Mouse (Mus musculus) spleen, postnatal 36 days (tissue): ENCODE data around the gene Nktr.

ENCODE experiments used
- DNase-seq, 2 experiments: peaks; one replicate each; pipeline ENCODE4 v3.0.0; 2022; ENCODE audit warnings: low spot score in 2 of 2, mixed read lengths in 1 of 2

Gene Nktr

GRCm38 (mm10) chr9:121707801-121708200 lies 11.2 kb upstream of the Nktr start:
- DNase-seq: no peak

GRCm38 (mm10) chr9:121708506-121709486 lies 10.2 kb upstream of the Nktr start:
- DNase-seq: no peak

GRCm38 (mm10) chr9:121709898-121710583 lies 8.9 kb upstream of the Nktr start, which contains the start of gene Ss18l2:
TSS of gene Ss18l2 (plus strand) at chr9:121710329.
- DNase-seq: peak; percentile 96 to 98

- DNase-seq: peak; percentile 20 to 45
These were observed 8.4 kb upstream of the Nktr start for GRCm38 (mm10) chr9:121710584-121710975.

- no peak for DNase-seq
These were observed 1.9 kb upstream of the Nktr start for GRCm38 (mm10) chr9:121717048-121717447.

GRCm38 (mm10) chr9:121718070-121718705 lies 781 bp upstream of the Nktr start:
- no peak for DNase-seq

- peak in 1 of 2 experiments; percentile 6 for DNase-seq
These were observed 670 bp downstream of the Nktr start for GRCm38 (mm10) chr9:121719347-121720331.

GRCm38 (mm10) chr9:121740490-121740889 lies 21.5 kb downstream of the Nktr start:
- no peak for DNase-seq

- no peak for DNase-seq
These were observed 22.2 kb downstream of the Nktr start for GRCm38 (mm10) chr9:121741168-121741567.

- DNase-seq: no peak
These were observed 25.1 kb downstream of the Nktr start for GRCm38 (mm10) chr9:121744051-121744450.

- no peak for DNase-seq
These were observed 33.8 kb downstream of the Nktr start for GRCm38 (mm10) chr9:121752774-121753173.

- no peak for DNase-seq
These were observed 35.7 kb downstream of the Nktr start for GRCm38 (mm10) chr9:121754624-121755023.

- no peak for DNase-seq
These were observed 37.8 kb downstream of the Nktr start for GRCm38 (mm10) chr9:121756785-121757184.

GRCm38 (mm10) chr9:121757432-121757831 lies 38.5 kb downstream of the Nktr start:
- no peak for DNase-seq

GRCm38 (mm10) chr9:121757835-121758814 lies 39.2 kb downstream of the Nktr start:
- no peak for DNase-seq

- DNase-seq: no peak
These were observed 40.4 kb downstream of the Nktr start, which contains the start of gene Zfp651 for GRCm38 (mm10) chr9:121759091-121760081. TSS of gene Zfp651 (plus strand) at chr9:121759330.

GRCm38 (mm10) chr9:121760271-121761090 lies 41.5 kb downstream of the Nktr start:
- peak in 1 of 2 experiments; percentile 28 for DNase-seq
